Mouse (Mus musculus): ENCODE data around the gene Ndufs1.

- TF ChIP-seq CTCF (IDR thresholded peaks at IDR 0.05; ENCODE audit: low read depth) (no peak), EP300 (IDR thresholded peaks at IDR 0.05; ENCODE audit: low read depth) (no peak)
These were observed 22.8 kb upstream of the Ndufs1 start for GRCm38 (mm10) chr1:63199387-63199786.

Measured in liver, embryonic 14.5 days (tissue).